Mouse (Mus musculus) heart, adult 8-10 months (tissue): ENCODE data around the gene Frmd6. TPM values are rescaled to one million over a fixed set of nuclear protein-coding genes. Genes with fewer than 3 reads are reported as not detected.

Source experiments
- DNase-seq: peaks from one replicate; pipeline ENCODE4 v3.0.0; 2022; ENCODE audit warnings: low spot score
- total RNA-seq, 4 experiments: library from RNA; stranded (reverse); gene quantifications; 2 replicates each; pipeline ENCODE4 v1.2.4; 2022

Gene Frmd6
- 10 to 100 TPM; 28.6 to 35.3 (median 32.5) TPM for total RNA-seq

- DNase-seq, result peak; percentile 92
Observed at GRCm38 (mm10) chr12:70824729-70825650, at the start of gene Frmd6. Frmd6 (plus strand) TSS chr12:70825514.

- DNase-seq, result no peak
Observed at GRCm38 (mm10) chr12:70775609-70776008, 49.7 kb upstream of the Frmd6 start.

DNA sequence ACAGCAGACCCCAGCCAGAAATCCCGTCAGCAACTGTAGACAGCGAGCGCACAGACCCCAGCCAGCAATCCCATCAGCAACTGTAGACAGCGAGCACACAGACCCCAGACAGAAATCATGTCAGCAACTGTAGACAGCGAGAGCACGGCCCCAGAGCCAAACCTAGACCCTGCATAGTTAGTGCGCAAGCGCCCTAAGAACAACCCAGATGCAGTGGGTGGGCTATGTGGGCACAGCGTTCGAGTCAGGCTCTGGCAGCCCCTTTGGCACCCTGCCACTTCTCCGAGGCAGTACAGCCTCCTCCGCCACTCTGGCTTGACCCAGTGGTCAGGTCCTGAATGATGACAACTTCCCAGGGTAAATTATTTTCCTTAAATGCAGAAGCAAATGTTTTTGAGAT lies 48.6 kb upstream of the Frmd6 start:
- DNase-seq, result no peak

GRCm38 (mm10) chr12:70777466-70777865 lies 47.8 kb upstream of the Frmd6 start:
- DNase-seq, result no peak

DNA sequence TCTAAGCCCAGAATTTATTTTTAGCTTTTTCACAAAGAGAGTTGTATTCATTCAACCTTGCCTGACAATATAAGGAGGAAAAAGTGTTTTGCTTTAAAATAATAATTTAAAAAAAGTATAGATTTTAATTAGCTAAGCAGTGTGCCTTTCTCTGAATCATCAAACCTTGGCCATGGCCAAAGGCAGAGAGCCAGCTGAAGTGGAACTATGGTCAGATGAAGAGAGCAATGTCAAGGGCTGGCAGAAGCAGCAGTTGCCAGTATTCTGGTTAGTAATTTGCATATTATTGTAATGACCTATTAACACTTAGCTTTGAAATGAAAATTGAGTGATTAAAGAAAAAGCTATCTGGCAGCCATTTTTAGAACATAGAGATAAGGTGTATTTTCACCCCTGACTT lies 47.4 kb upstream of the Frmd6 start:
- DNase-seq, result no peak

GRCm38 (mm10) chr12:70778271-70778670 lies 47.0 kb upstream of the Frmd6 start:
- DNase-seq, result no peak

DNA sequence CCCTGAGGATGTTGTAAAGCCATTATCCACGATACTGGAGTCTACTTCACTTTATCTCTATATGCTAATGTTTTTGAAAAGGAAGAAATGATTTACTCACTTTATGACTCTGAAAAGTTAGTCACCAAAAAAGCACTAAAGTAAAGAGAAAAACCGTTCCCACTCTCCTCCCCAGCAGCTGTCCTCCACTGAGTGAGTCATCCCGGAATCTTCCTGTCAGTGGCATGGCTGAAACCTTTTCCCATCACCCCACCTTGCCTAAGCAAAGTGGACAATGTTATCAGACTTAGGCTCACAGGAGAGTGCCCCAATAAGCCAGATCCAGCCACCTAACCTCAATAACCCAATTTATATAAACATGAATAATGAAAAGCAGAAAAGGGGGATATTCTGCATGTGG lies 46.6 kb upstream of the Frmd6 start:
- no peak for DNase-seq

GRCm38 (mm10) chr12:70783049-70783448 lies 42.3 kb upstream of the Frmd6 start:
- DNase-seq, result no peak

DNA sequence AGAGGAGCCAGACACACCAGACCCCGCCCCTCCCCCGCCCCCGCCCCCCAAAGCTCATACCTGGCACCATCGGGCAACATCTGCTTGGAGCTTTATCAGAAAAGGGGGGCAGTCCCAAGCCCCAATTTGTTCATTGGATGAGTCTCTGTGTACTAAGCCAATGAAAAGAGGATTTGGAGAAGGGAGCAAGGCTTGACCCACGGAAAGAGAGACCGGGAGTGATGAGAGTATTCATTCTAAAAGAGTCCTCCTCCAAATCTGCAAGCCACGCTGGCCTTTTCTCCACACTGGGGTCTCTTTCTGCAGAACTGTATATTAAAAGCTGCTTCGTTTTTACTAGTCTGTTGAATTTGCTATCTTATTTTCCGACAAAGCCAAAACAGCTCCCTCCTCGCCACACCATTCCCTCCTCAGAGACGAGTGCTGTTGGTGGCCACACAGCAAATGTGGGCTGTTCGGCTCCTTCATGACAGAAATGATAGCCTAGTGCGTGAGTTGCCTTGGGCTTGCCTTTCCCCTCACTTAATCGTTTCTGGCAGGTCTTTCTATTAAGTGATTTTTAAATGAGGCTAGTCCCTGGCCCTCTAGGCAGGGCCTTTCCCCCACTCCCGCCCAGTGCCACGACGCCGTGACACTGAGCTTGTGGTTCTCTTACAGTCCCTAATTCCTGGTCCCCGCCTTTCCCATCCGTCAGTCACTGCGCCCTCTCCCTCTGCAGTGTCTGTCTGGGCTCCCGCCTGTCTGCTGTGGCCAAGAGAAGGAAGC lies 41.7 kb upstream of the Frmd6 start:
- no peak for DNase-seq

DNA sequence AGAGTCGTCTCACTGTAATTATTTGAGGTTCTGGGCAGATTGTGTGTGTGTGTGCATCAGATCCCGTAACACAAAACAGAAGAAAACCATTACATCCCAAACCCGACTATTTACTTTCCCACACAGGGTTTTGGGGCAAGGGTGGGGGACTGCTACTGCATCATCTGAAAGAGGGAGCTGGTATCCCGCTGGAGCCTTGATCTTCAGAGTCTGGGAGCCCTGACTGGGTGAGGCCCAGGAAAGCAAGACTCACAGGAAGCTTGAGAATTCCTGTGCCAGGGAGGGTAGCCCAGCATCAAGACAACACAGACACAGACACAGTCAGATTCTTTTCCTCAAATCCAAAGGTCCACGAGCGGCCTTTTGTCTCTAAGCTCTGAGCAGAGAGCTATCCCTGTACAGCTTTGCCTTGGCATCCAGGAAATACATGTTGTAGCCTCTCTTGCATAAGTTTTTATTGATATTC lies 41.0 kb upstream of the Frmd6 start:
- DNase-seq, result no peak

- no peak for DNase-seq
Observed at GRCm38 (mm10) chr12:70789341-70789740, 36.0 kb upstream of the Frmd6 start.

- no peak for DNase-seq
Observed at GRCm38 (mm10) chr12:70793291-70793690, 32.0 kb upstream of the Frmd6 start.

DNA sequence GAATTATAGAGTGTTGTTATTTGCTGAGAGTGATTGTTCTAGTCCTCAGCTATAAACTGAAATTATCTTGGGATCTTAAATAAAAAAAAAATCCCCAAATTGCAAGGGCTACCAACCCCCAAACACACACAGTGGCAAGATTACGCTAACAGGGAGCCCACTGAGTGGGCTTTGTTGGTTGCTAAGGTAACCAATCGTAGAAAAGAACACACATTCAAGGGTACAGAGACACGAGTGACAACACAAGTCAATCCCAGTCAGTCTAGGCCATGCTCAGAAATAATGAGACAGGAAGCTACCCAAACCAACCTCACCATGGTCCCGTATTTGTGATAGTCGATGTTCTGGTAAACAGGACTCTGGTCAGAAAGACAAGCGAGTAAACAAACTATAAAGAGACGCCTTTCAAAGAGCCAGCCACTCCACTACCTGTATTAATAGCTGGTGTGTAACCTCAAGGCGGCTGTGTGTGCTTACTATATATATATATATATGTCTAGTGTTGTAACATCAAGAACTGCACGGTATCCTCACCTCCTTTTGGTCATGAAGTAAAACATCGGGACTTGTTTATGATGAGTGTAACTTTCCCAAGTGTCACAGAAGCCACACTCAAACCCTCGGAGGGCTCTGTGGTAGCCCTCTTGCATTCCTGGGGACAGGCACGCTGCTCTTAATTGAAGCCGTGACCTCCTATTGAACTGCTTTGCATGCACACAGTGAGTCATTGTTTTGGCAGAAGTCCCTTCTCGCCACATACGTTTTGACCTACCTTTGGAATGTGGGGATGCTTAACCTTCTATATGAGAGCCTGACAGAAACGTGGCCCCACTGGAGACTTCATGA lies 30.5 kb upstream of the Frmd6 start:
- DNase-seq, result no peak

GRCm38 (mm10) chr12:70795389-70795711 lies 30.0 kb upstream of the Frmd6 start:
- no peak for DNase-seq

DNA sequence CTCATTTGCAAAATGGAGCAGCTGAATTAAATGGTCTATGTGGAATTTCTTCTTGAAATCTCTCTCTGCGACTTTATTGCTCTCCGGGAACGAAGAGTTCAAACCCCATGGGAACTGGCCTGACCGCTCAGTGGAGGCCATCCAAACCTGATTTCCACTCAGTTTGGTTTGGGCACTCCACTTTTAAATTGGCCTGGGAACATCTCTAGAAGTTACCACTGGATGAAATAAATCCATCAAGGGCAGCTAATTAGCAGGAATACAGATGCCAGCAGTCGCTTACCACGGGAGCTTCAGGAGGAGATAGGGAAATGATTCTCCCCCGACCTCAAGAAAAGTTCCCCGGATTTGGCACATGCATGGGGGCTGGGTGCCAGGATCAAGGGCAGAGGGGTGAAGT lies 26.8 kb upstream of the Frmd6 start:
- no peak for DNase-seq

DNA sequence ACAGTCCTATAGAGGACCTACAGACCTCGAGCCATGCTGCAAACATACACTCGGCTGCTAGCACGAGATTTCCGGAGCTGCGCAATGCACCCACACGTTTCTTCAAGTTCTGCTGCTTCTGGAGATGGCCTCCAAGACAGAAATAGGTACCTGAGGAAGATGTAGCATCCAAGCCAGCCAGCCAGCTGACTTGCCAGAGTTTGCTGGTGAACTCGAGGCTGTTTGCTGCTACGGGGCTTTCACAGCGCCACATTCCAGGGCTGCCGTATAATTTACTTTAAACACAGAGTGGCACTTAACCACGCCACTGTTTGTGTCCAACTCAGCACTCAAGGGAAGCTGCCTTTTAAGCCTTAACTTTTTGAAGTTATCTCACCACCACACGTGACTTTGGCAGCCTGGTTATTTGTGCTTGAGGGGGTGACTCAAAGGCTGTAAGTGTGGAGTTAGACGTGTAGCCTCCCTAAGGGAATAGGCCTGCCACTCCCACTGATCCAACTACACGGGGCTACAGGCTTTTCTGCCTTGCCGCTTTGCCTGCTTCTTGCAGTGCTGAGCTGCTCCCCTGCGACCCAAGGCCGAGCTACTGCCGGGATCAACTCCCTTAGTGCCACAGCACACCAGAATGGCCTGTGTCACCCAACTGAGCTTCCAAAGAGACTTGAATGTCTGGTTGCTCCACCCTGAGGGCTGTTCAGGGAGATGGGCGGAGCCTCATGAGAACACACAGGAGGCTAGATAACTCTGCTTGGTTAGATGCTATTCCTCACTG lies 25.9 kb upstream of the Frmd6 start:
- DNase-seq, result no peak

- no peak for DNase-seq
Observed at GRCm38 (mm10) chr12:70800086-70800485, 25.2 kb upstream of the Frmd6 start.

DNA sequence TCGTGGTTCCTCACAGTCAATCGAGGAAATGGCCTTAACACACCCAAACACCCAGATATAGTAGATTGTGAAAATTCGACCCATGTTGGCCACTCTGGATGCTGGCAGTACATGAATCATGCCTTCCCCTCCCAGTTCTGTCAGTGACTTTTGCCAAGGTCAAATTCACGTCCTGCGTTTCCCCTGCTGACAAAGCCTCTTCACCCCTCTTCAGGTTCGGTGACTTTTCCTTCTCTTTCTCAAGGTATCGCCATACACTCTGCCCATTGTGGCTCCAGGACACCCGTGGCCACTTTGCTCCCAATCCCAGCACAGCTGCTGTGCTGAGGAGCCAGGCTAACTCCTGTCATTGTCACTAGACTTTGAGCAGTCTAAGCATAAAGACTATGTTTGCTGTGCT lies 24.0 kb upstream of the Frmd6 start:
- no peak for DNase-seq

GRCm38 (mm10) chr12:70803494-70803893 lies 21.8 kb upstream of the Frmd6 start:
- DNase-seq, result no peak

DNA sequence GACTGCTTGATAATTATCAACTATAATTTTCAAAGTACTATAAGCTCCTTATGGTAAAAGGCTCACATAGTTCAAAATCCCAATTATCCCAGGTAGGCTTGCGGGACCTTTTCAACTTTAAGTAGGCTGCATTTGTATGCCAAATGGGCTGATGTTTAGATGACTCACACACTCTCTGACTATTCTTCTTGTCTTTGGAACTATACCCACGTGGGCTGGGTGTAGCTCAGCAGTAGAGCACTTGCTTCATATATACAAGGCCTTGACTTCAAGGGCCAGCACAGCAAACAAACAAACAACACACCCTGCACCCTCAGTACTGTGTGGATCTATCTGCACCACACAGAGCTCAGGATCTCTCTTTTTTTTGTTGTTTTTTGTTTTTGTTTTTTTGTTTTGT lies 20.3 kb upstream of the Frmd6 start:
- DNase-seq, result no peak

GRCm38 (mm10) chr12:70807543-70807942 lies 17.8 kb upstream of the Frmd6 start:
- DNase-seq, result no peak
